Mouse (Mus musculus) lung, postnatal 0 days (tissue): ENCODE data around the gene Borcs8. TPM values are rescaled to one million over a fixed set of nuclear protein-coding genes. Genes with fewer than 3 reads are reported as not detected.

Experiments used
- ATAC-seq: fragments of 200-750 bp; cut with Nextera tagmentation; 2 replicates; pipeline ENCODE4 v1.8.0; 2017; ENCODE audit warnings: moderate library complexity
- DNase-seq: peaks from one replicate; pipeline ENCODE4 v3.0.0-alpha.2; 2016; ENCODE audit warnings: low spot score
- H3K27ac ChIP-seq: fragments of 300-500 bp; sonication (generic); 2 replicates; pipeline ENCODE4 v1.5.1; 2014; ENCODE audit warnings: antibody characterized with exemption, mild to moderate bottlenecking, low read length, mixed read lengths
- H3K27me3 ChIP-seq: fragments of 300-500 bp; sonication (generic); replicated peaks from 2 replicates; pipeline ENCODE4 v1.6.1; 2014; ENCODE audit warnings: low read length, mixed read lengths; ENCODE audit not compliant: insufficient read depth
- H3K36me3 ChIP-seq: fragments of 300-500 bp; sonication (generic); 2 replicates; pipeline ENCODE4 v1.6.1; 2014; ENCODE audit warnings: low read length, mixed read lengths; ENCODE audit not compliant: insufficient read depth
- H3K4me1 ChIP-seq: fragments of 300-500 bp; sonication (generic); 2 replicates; pipeline ENCODE4 v1.6.1; 2014; ENCODE audit warnings: antibody characterized with exemption, low read depth, low read length, mixed read lengths; ENCODE audit not compliant: insufficient read depth
- H3K4me2 ChIP-seq: fragments of 300-500 bp; sonication (generic); replicated peaks from 2 replicates; pipeline ENCODE4 v1.6.1; 2014; ENCODE audit warnings: low read depth, mild to moderate bottlenecking, low read length, moderate library complexity, mixed read lengths
- H3K4me3 ChIP-seq: fragments of 300-500 bp; sonication (generic); 2 replicates; pipeline ENCODE4 v1.5.1; 2014; ENCODE audit warnings: low read depth, low read length
- H3K9ac ChIP-seq: fragments of 300-500 bp; sonication (generic); replicated peaks from 2 replicates; pipeline ENCODE4 v1.6.1; 2014; ENCODE audit warnings: low read depth, mild to moderate bottlenecking
- H3K9me3 ChIP-seq: fragments of 300-500 bp; sonication (generic); 2 replicates; pipeline ENCODE4 v1.6.1; 2016; ENCODE audit warnings: low read length, mixed read lengths
- CTCF ChIP-seq: IDR thresholded peaks from 2 replicates; pipeline ENCODE4 v1.5.1; 2016; ENCODE audit warnings: antibody characterized with exemption, mild to moderate bottlenecking
- EP300 ChIP-seq: IDR thresholded peaks from 2 replicates; pipeline ENCODE4 v1.6.1; 2016; ENCODE audit warnings: antibody characterized with exemption, mild to moderate bottlenecking, control low read depth
- WGBS: fragments of 180-500 bp; shearing (Covaris S2); extraction: QIAGEN DNeasy Blood & Tissue Kit; methylation state at CpG from one replicate; pipeline ENCODE4 v1.1.7; 2014; 5-methylcytosine and 5-hydroxymethylcytosine counted together
- polyA plus RNA-seq: library from polyadenylated mRNA; unstranded; fragments of >200 nt; fragmentation: Nextera tagmentation; extraction: Ambion mirVana; gene quantifications from 2 replicates; pipeline ENCODE4 v1.2.1, GENCODE M21; 2015

Borcs8 gene
- polyA plus RNA-seq, 1 experiment from 2014 or later: 34.2 TPM

GRCm38 (mm10) chr8:70130066-70130465 lies 9.2 kb upstream of the Borcs8 start:
- TF ChIP-seq EP300: no peak
- no peak for TF ChIP-seq CTCF
- H3K4me3 ChIP-seq: no peak overlapping the region
- no peak for DNase-seq
- H3K9me3 ChIP-seq: no peaks in the 10 kb centered on the region
- WGBS: 88% methylated on average over 3 of the region's 3 CpGs
- H3K9ac ChIP-seq: no peak overlapping the region
- H3K4me2 ChIP-seq: no peak overlapping the region
- no peaks in the 10 kb centered on the region for H3K27me3 ChIP-seq
- H3K36me3 ChIP-seq: peaks cover 3% of the 10 kb centered on the region; the same call in 1 of the 2 replicates
- no peaks in the 10 kb centered on the region for H3K4me1 ChIP-seq
- peak overlapping the region; percentile 35; the same call in 1 of the 2 replicates for H3K27ac ChIP-seq
- no peak for ATAC-seq

- ATAC-seq (peak; percentile 90), DNase-seq (peak; percentile 93)
- WGBS: under 1% methylated on average over 37 of the region's 37 CpGs
- Histone ChIP-seq H3K4me3 (peak within 1 kb of the TSS; percentile 79), H3K4me1 (no peaks in the 10 kb centered on the region), H3K9me3 (no peaks in the 10 kb centered on the region), H3K27me3 (no peaks in the 10 kb centered on the region), H3K9ac (peak within 1 kb of the TSS; percentile 66), H3K27ac (peak within 1 kb of the TSS; percentile 38; the same call in 1 of the 2 replicates), H3K36me3 (peaks cover 4% of the 10 kb centered on the region; the same call in 1 of the 2 replicates), H3K4me2 (peak within 1 kb of the TSS; percentile 84)
- TF ChIP-seq EP300: no peak
- no peak; the same call in 1 of the 2 replicates for TF ChIP-seq CTCF
Measured at GRCm38 (mm10) chr8:70131166-70131883, 8.0 kb upstream of the Borcs8 start, which contains the start of gene Nr2c2ap. Gene Nr2c2ap, plus strand, starts transcription at chr8:70131333.

DNA sequence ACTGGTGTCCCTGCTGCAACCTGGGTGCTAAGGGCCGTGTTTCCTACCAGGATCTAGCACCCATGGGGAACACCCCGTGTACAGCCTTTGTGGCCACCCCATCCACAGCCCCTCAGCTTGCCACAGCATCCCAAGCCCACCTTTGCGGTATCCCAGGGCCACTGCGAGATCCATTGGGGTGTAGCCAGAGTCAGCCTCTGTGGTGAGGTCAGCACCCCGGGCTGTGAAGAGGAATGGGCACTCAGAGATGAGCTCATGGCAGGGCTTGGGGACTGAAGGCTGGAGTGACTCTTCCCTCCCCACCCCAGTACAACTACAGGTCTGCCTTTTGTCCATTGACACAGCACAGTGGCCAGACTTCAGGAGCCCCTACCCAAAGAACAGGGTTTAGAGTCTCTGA lies 5.2 kb upstream of the Borcs8 start:
- H3K4me2 ChIP-seq: no peak overlapping the region
- TF ChIP-seq CTCF (no peak), EP300 (no peak)
- H3K9me3 ChIP-seq: no peaks in the 10 kb centered on the region
- WGBS: 86% methylated on average over 5 of the region's 5 CpGs
- H3K4me3 ChIP-seq: no peak overlapping the region
- no peak overlapping the region for H3K9ac ChIP-seq
- H3K27me3 ChIP-seq: no peaks in the 10 kb centered on the region
- no peak overlapping the region for H3K27ac ChIP-seq
- DNase-seq (no peak), ATAC-seq (no peak)
- peaks cover 6% of the 10 kb centered on the region; the same call in 1 of the 2 replicates for H3K4me1 ChIP-seq
- peaks cover 4% of the 10 kb centered on the region; the same call in 1 of the 2 replicates for H3K36me3 ChIP-seq

GRCm38 (mm10) chr8:70134931-70135330 lies 4.4 kb upstream of the Borcs8 start:
- TF ChIP-seq EP300 (no peak), CTCF (no peak)
- Histone ChIP-seq H3K9ac (no peak overlapping the region), H3K4me3 (no peak overlapping the region), H3K36me3 (peaks cover 4% of the 10 kb centered on the region; the same call in 1 of the 2 replicates), H3K4me2 (no peak overlapping the region), H3K27ac (no peak overlapping the region), H3K9me3 (no peaks in the 10 kb centered on the region), H3K27me3 (no peaks in the 10 kb centered on the region), H3K4me1 (peaks cover 6% of the 10 kb centered on the region; the same call in 1 of the 2 replicates)
- 92% methylated on average over 9 of the region's 9 CpGs for WGBS
- DNase-seq (no peak), ATAC-seq (no peak)

GRCm38 (mm10) chr8:70136591-70136990 lies 2.7 kb upstream of the Borcs8 start:
- no peak for TF ChIP-seq EP300
- TF ChIP-seq CTCF: no peak
- 87% methylated on average over 4 of the region's 4 CpGs for WGBS
- Histone ChIP-seq H3K4me2 (no peak overlapping the region), H3K4me1 (peaks cover 14% of the 10 kb centered on the region; the same call in 1 of the 2 replicates), H3K27me3 (no peaks in the 10 kb centered on the region), H3K9ac (no peak overlapping the region), H3K27ac (no peak overlapping the region), H3K4me3 (no peak overlapping the region), H3K9me3 (no peaks in the 10 kb centered on the region), H3K36me3 (peaks cover 4% of the 10 kb centered on the region; the same call in 1 of the 2 replicates)
- ATAC-seq: no peak
- DNase-seq: no peak

DNA sequence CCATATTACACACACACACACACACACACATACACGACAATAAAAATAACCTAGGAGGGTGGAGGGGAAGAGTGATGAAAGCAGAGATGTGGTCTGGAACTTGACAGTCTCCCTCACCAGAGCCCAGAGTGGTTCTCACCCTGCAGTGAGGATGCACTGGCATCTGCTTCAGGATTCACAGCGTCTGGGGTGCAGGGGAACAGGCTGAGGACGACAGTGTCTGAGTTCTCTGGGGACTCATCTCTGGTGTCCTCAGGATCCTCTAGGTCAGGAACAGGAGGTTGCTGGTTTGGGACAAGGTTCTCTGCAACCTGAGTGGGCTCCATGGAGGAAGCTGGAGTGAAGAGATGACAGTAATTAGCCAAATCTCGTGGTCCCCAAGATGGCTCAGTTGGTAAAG lies 1.4 kb upstream of the Borcs8 start:
- H3K4me3 ChIP-seq: peak overlapping the region; percentile 45; the same call in 1 of the 2 replicates
- ATAC-seq: no peak
- H3K27me3 ChIP-seq: no peaks in the 10 kb centered on the region
- H3K27ac ChIP-seq: no peak overlapping the region
- peak overlapping the region; percentile 63; the same call in 1 of the 2 replicates for H3K4me2 ChIP-seq
- no peak overlapping the region for H3K9ac ChIP-seq
- WGBS: 71% methylated on average over 4 of the region's 4 CpGs
- peaks cover 14% of the 10 kb centered on the region; the same call in 1 of the 2 replicates for H3K4me1 ChIP-seq
- no peaks in the 10 kb centered on the region for H3K9me3 ChIP-seq
- DNase-seq: no peak
- H3K36me3 ChIP-seq: peaks cover 4% of the 10 kb centered on the region; the same call in 1 of the 2 replicates
- TF ChIP-seq EP300 (no peak), CTCF (no peak)
